Comparison of ENCODE assay signal across 10 mouse cellular contexts in the genomic region with DNA sequence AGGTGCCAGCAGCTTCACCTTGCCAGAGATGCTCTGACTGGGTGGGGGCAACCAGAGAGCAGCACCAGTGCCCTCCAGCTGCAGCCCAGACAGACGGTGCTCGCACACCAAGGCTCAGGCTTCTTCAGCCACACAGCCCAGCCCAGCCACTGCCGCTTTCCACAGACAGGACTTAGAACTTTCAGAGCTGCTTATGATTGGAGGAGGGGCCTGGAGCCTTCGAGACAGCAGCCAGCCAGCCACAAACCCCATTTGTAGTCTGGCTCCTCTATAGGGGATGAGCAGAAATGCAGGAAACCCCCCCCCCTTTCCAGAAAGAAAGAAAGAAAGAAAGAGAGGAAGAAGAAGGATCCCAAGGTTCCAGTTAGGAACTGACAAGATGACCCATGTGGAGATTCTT. TPM values are rescaled to one million over a fixed set of nuclear protein-coding genes. Genes with fewer than 3 reads are reported as not detected.
DNase-seq lines count a peak whose midpoint lies in the region; ATAC-seq and TF ChIP-seq lines count a peak whose summit lies in the region.
"Had no signal": no experiment of that assay in that cellular context is flagged by ENCODE, and none has a peak within 500 bp of the region (broad histone marks: within the 10 kb centered on the region; RNA-seq: fewer than 3 reads in every experiment).

No protein-coding gene starts in this region.

- no peak overlapping the region for H3K27ac ChIP-seq in heart, embryonic 11.5 days (ENCODE audit: low read depth, low read length)

- H3K4me2 ChIP-seq in heart, embryonic 11.5 days, result peak overlapping the region; percentile 59; the same call in 1 of the 2 replicates

- TF ChIP-seq CTCF in lung, adult 2 months (IDR thresholded peaks at IDR 0.05; ENCODE audit: insufficient read depth, low read length), result no peak

- peaks cover 23% of the 10 kb centered on the region for H3K4me1 ChIP-seq in heart, embryonic 11.5 days (ENCODE audit: control insufficient read depth, insufficient read depth, low read length)
- peaks cover 8% of the 10 kb centered on the region; the same call in 1 of the 2 replicates for H3K4me1 ChIP-seq in lung, adult 2 months (ENCODE audit: control insufficient read depth, insufficient read depth, low read length)

- no peaks in the 10 kb centered on the region for H3K9me3 ChIP-seq in heart, embryonic 11.5 days (replicated peaks; ENCODE audit: control insufficient read depth, low read length)

- DNase-seq in heart, adult 9 months (ENCODE audit: low spot score in 2 of 2), result no peak
- peak; percentile 71 for DNase-seq in lung, postnatal 10 days
- DNase-seq in lung, adult 2 months, result no peak
- DNase-seq in thymus, postnatal 10 days (ENCODE audit: low spot score in 2 of 2), result peak; percentile 47 to 48
- no peak for DNase-seq in frontal cortex, adult 2 months (ENCODE audit: extremely low spot score in 1 of 2, low spot score in 1 of 2)
- DNase-seq in ovary, postnatal 14 days (ENCODE audit: low spot score), result no peak
- DNase-seq: kidney, postnatal 36 days had no signal

- WGBS in heart, embryonic 11.5 days (ENCODE audit: insufficient replicate concordance), result 15% methylated on average over 4 of the region's 4 CpGs
- WGBS in lung, adult 2 months, result 62% methylated on average over 4 of the region's 4 CpGs

- ATAC-seq in heart, embryonic 11.5 days (replicated peaks; ENCODE audit: insufficient number of reproducible peaks, low FRiP score, low TSS enrichment), result no peak; the same call in 1 of the 2 replicates
- 0 out of 2 replicates have a peak, but pooled peaks have one; percentile 8 for ATAC-seq in granulocyte monocyte progenitor cell, adult 5-6 weeks (replicated peaks; ENCODE audit: poor library complexity, severe bottlenecking)
- ATAC-seq: Patski had no signal

- H3K4me3 ChIP-seq in heart, embryonic 11.5 days (ENCODE audit: low read depth, low read length), result no peak overlapping the region
- H3K4me3 ChIP-seq in lung, adult 2 months (replicated peaks; ENCODE audit: extremely low read depth, low read depth, low read length), result no peak overlapping the region

- H3K9ac ChIP-seq in heart, embryonic 11.5 days (ENCODE audit: low read depth, low read length), result no peak overlapping the region

- H3K27me3 ChIP-seq in heart, embryonic 11.5 days (ENCODE audit: control insufficient read depth, insufficient read depth, low read length), result peaks cover 37% of the 10 kb centered on the region
- H3K27me3 ChIP-seq: Patski had no signal

- H3K36me3 ChIP-seq in heart, embryonic 11.5 days (ENCODE audit: control insufficient read depth, insufficient read depth, low read length), result no peaks in the 10 kb centered on the region

- TF ChIP-seq POLR2A in lung, adult 2 months (IDR thresholded peaks at IDR 0.05; ENCODE audit: borderline replicate concordance, extremely low read depth, low read depth, low read length), result no peak

RNA-seq across cellular contexts. Expression of gene Mrps23, which starts 11.6 kb away (rescaled TPM):
- 87.3 and 88.4 TPM in 2 replicates for polyA plus RNA-seq in heart, embryonic 11.5 days (2014; fragmentation: Nextera tagmentation; extraction: Ambion mirVana)
- 23.3 and 39.0 TPM in 2 replicates for polyA plus RNA-seq in lung, adult 2 months (2012; rRNA removed)
- total RNA-seq in granulocyte monocyte progenitor cell, adult 5-6 weeks (2014; fragmentation: Nextera tagmentation), result 69.0 and 88.8 TPM in 2 replicates
- 54.9 and 57.7 TPM in 2 replicates for total RNA-seq in granulocyte monocyte progenitor cell, adult 5-6 weeks (2017)
- polyA plus RNA-seq in frontal cortex, adult 2 months (2012; rRNA removed), result 71.1 and 76.6 TPM in 2 replicates

Comparison
In these comparisons a context has a peak if more than half of its experiments do, and no peak if none do; other contexts are left out.
1. DNase-seq: peak in lung, postnatal 10 days (single experiment) and thymus, postnatal 10 days (2 of 2); none in heart, adult 9 months (0 of 2), lung, adult 2 months (single experiment), frontal cortex, adult 2 months (0 of 2) and ovary, postnatal 14 days (single experiment).